Mouse (Mus musculus) liver, embryonic 14.5 days (tissue): ENCODE data around the gene Ltbp1.

Source experiments
- CTCF ChIP-seq: IDR thresholded peaks from 2 replicates; pipeline ENCODE4 v1.5.1; 2016; ENCODE audit warnings: antibody characterized with exemption, low read depth, control low read depth
- EP300 ChIP-seq: IDR thresholded peaks from 2 replicates; pipeline ENCODE4 v1.6.1; 2016; ENCODE audit warnings: antibody characterized with exemption, low read depth

DNA sequence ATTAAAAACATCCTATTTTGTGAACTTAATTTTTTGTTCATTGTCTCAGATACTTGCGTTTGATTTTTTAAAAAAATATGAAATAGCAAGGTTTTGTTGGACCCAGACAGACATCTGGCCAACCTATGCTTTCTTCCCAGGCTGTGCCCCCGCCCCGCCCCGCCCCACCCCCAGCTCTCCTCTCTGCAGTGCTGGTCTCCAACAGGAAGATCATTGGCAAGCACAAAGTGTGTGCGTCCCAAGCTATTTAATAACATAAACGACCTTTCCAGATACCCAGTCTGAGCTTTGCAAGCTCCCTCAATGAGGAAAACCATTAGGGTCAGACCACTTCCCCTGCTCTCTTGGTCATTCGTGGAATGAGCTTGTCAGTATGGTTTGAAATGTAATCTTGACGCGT lies 330.3 kb downstream of the Ltbp1 start:
- no peak for TF ChIP-seq CTCF
- TF ChIP-seq EP300 = no peak
